Mouse (Mus musculus) midbrain, postnatal 0 days (tissue): ENCODE results near the gene Nfatc3. TPM values are rescaled to one million over a fixed set of nuclear protein-coding genes. Genes with fewer than 3 reads are reported as not detected.

ENCODE experiments used
- ATAC-seq: fragments of 200-750 bp; cut with Nextera tagmentation; 2 replicates; pipeline ENCODE4 v1.8.0; 2017; ENCODE audit warnings: moderate number of reproducible peaks, mild to moderate bottlenecking, moderate TSS enrichment, moderate library complexity; ENCODE audit not compliant: low FRiP score
- DNase-seq: peaks from one replicate; pipeline ENCODE4 v3.0.0-alpha.2; 2015; ENCODE audit warnings: low spot score
- H3K27ac ChIP-seq: fragments of 300-500 bp; sonication (generic); 2 replicates; pipeline ENCODE4 v1.5.1; 2014; ENCODE audit warnings: low read depth, mild to moderate bottlenecking, low read length, mixed read lengths
- H3K27me3 ChIP-seq: fragments of 300-500 bp; sonication (generic); 2 replicates; pipeline ENCODE4 v1.6.1; 2014; ENCODE audit warnings: low read length, control low read depth, mixed read lengths; ENCODE audit not compliant: insufficient read depth
- H3K36me3 ChIP-seq: fragments of 300-500 bp; sonication (generic); 2 replicates; pipeline ENCODE4 v1.6.1; 2014; ENCODE audit warnings: low read length, control low read depth, mixed read lengths; ENCODE audit not compliant: insufficient read depth
- H3K4me1 ChIP-seq: fragments of 300-500 bp; sonication (generic); 2 replicates; pipeline ENCODE4 v1.6.1; 2014; ENCODE audit warnings: mild to moderate bottlenecking, control low read depth, antibody characterized with exemption, low read length, mixed read lengths; ENCODE audit not compliant: insufficient read depth
- H3K4me2 ChIP-seq: fragments of 300-500 bp; sonication (generic); 2 replicates; pipeline ENCODE4 v1.6.1; 2014; ENCODE audit warnings: low read depth, mild to moderate bottlenecking, low read length, mixed read lengths; ENCODE audit not compliant: poor library complexity, severe bottlenecking
- H3K4me3 ChIP-seq: fragments of 300-500 bp; sonication (generic); 2 replicates; pipeline ENCODE4 v1.5.1; 2014; ENCODE audit warnings: low read depth, mild to moderate bottlenecking, low read length, moderate library complexity
- H3K9ac ChIP-seq: fragments of 300-500 bp; sonication (generic); replicated peaks from 2 replicates; pipeline ENCODE4 v1.6.1; 2014; ENCODE audit warnings: mild to moderate bottlenecking, low read length, moderate library complexity, mixed read lengths; ENCODE audit not compliant: poor library complexity, severe bottlenecking
- H3K9me3 ChIP-seq: fragments of 300-500 bp; sonication (generic); 2 replicates; pipeline ENCODE4 v1.6.1; 2016; ENCODE audit warnings: low read length, control low read depth
- CTCF ChIP-seq: IDR thresholded peaks from 2 replicates; pipeline ENCODE4 v1.5.1; 2016; ENCODE audit warnings: antibody characterized with exemption, mild to moderate bottlenecking
- WGBS: fragments of 180-500 bp; shearing (Covaris S2); extraction: QIAGEN DNeasy Blood & Tissue Kit; methylation state at CpG from one replicate; pipeline ENCODE4 v1.1.7; 2014; 5-methylcytosine and 5-hydroxymethylcytosine counted together
- polyA plus RNA-seq: library from polyadenylated mRNA; unstranded; fragments of >200 nt; fragmentation: Nextera tagmentation; extraction: Ambion mirVana; gene quantifications from 2 replicates; pipeline ENCODE4 v1.2.1, GENCODE M21; 2015
- total RNA-seq: library from RNA; depleted of rRNA; stranded (reverse); fragments of >200 nt; gene quantifications from 2 replicates; pipeline ENCODE4 v1.2.3, GENCODE M21; 2014

The Nfatc3 gene
- total and polyA plus RNA-seq, 2 experiments from 2014 or later = 2.7 to 18.0 TPM

DNA sequence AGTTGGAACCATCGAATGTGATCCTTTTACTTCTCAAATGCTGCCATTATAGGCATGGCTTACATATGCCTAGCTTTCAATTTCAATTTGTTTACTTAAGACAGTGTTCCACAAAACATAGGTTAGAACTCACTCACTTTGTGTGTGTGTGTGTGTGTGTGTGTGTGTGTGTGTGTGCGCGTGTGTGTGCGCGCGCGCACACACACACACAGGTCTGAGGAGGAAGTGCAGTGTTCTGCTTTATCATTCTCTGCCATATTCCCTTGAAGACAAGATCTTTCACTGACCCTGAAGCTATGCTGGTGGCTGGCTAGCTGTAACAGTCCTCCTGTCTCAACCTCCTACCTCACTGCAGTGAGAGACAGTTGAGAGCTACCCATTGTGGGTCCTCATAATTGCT lies 4.4 kb downstream of the Nfatc3 start:
- no peak for DNase-seq
- Histone ChIP-seq H3K9ac (no peak overlapping the region), H3K27me3 (no peaks in the 10 kb centered on the region), H3K36me3 (no peaks in the 10 kb centered on the region), H3K9me3 (no peaks in the 10 kb centered on the region), H3K4me2 (no peak overlapping the region), H3K27ac (no peak overlapping the region), H3K4me3 (no peak overlapping the region), H3K4me1 (peaks cover 7% of the 10 kb centered on the region; the same call in 1 of the 2 replicates)
- ATAC-seq = no peak
- no peak for TF ChIP-seq CTCF
- 96% methylated on average over 7 of the region's 7 CpGs for WGBS

DNA sequence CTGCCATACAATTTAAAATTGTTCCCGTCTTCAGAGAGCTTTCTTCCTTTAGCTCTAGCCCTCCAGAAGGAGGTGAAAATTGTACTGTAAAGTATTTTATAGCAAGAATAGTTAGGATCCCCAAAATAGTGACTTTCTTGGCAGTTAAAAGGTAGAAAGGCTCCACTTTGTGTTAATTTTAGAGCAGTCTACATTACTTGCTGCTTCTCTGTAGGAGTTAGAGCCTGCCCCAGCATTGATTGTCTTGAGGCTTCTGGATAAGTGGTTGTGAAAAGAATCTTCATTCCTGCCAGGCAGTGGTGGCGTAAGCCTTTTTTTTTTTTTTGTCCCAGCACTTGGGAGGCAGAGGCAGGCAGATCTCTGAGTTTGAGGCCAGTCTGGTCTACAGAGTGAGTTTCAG lies 8.1 kb downstream of the Nfatc3 start:
- Histone ChIP-seq H3K4me2 (no peak overlapping the region), H3K9ac (no peak overlapping the region), H3K9me3 (no peaks in the 10 kb centered on the region), H3K27me3 (no peaks in the 10 kb centered on the region), H3K36me3 (no peaks in the 10 kb centered on the region), H3K27ac (no peak overlapping the region), H3K4me3 (no peak overlapping the region), H3K4me1 (no peaks in the 10 kb centered on the region)
- WGBS = 99% methylated on average over 2 of the region's 2 CpGs
- DNase-seq (no peak), ATAC-seq (no peak)
- TF ChIP-seq CTCF = no peak

DNA sequence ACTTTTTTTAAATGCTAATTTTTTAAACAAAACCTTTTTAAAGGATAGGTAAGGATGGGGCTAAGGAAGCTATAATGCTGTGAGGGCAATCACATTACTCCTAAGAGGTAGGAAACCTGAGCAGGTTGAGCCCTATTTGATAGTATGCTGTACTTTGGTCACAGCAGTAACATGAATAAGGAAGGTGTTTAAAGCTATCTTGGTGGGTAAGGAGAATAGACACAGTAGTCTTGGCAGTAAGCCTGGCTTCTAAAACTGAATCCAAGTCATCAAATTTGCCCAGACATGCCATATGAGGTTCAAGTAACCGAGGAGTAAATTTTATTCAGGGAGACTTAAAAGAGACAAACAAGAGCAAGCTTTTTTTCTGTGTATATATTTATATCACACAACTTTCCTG lies 10.9 kb downstream of the Nfatc3 start:
- ATAC-seq = no peak
- no peaks in the 10 kb centered on the region for H3K36me3 ChIP-seq
- H3K4me2 ChIP-seq = no peak overlapping the region
- no peak overlapping the region for H3K4me3 ChIP-seq
- no peak overlapping the region for H3K9ac ChIP-seq
- no peak overlapping the region for H3K27ac ChIP-seq
- H3K4me1 ChIP-seq = no peaks in the 10 kb centered on the region
- no peaks in the 10 kb centered on the region for H3K9me3 ChIP-seq
- H3K27me3 ChIP-seq = no peaks in the 10 kb centered on the region
- no peak for TF ChIP-seq CTCF
- no peak for DNase-seq
- 52% methylated on average over 1 of the region's 1 CpGs for WGBS

GRCm38 (mm10) chr8:106072113-106072512 lies 13.5 kb downstream of the Nfatc3 start:
- no peak for DNase-seq
- Histone ChIP-seq H3K9me3 (no peaks in the 10 kb centered on the region), H3K4me1 (no peaks in the 10 kb centered on the region), H3K4me3 (no peak overlapping the region), H3K9ac (no peak overlapping the region), H3K36me3 (no peaks in the 10 kb centered on the region), H3K4me2 (no peak overlapping the region), H3K27me3 (no peaks in the 10 kb centered on the region), H3K27ac (no peak overlapping the region)
- no peak for TF ChIP-seq CTCF
- ATAC-seq = no peak

DNA sequence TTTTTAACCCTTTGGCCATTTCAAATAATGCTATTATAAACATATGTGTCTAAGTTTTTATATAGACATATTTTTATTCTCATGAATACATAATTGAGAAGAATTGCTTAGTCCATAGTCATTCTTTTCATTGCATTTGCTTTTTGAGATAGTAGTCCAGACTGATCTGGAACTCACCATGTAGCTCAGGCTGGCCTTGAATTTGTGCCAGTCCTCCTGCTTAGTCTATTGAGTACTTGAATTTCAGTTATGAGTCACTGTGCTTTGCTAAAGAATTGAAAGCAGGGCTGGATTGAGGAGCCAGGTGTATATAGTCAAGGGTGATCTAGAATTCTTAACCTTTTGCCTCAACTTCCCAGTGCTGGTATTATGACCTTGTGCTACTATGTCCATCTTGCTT lies 15.6 kb downstream of the Nfatc3 start:
- no peak overlapping the region for H3K4me2 ChIP-seq
- H3K9me3 ChIP-seq = no peaks in the 10 kb centered on the region
- H3K4me1 ChIP-seq = no peaks in the 10 kb centered on the region
- no peak overlapping the region for H3K9ac ChIP-seq
- no peak for ATAC-seq
- H3K36me3 ChIP-seq = 0 out of 2 replicates have a peak, but pooled peaks cover 5% of the 10 kb centered on the region
- no peak for TF ChIP-seq CTCF
- H3K27ac ChIP-seq = no peak overlapping the region
- no peak overlapping the region for H3K4me3 ChIP-seq
- DNase-seq = no peak
- H3K27me3 ChIP-seq = no peaks in the 10 kb centered on the region

GRCm38 (mm10) chr8:106074659-106075058 lies 16.0 kb downstream of the Nfatc3 start:
- ATAC-seq (no peak), DNase-seq (no peak)
- no peak for TF ChIP-seq CTCF
- H3K9me3 ChIP-seq = no peaks in the 10 kb centered on the region
- no peak overlapping the region for H3K4me3 ChIP-seq
- no peak overlapping the region for H3K9ac ChIP-seq
- 100% methylated on average over 1 of the region's 1 CpGs for WGBS
- H3K4me1 ChIP-seq = no peaks in the 10 kb centered on the region
- H3K4me2 ChIP-seq = no peak overlapping the region
- 0 out of 2 replicates have a peak, but pooled peaks cover 5% of the 10 kb centered on the region for H3K36me3 ChIP-seq
- H3K27ac ChIP-seq = no peak overlapping the region
- no peaks in the 10 kb centered on the region for H3K27me3 ChIP-seq
